Mouse (Mus musculus) heart, embryonic 16.5 days (tissue): ENCODE data around the gene Gpr45. TPM values are rescaled to one million over a fixed set of nuclear protein-coding genes. Genes with fewer than 3 reads are reported as not detected.
"Not testable (repeated sequence)": the region's sequence is repeated elsewhere in the genome, so short reads cannot be mapped to it uniquely, and the experiment has no call there.

Experiments used
- ATAC-seq: fragments of 200-750 bp; cut with Nextera tagmentation; replicated peaks from 2 replicates; pipeline ENCODE4 v1.8.0; 2017; ENCODE audit warnings: moderate number of reproducible peaks; ENCODE audit not compliant: insufficient read depth, low FRiP score; ENCODE audit errors: extremely low read depth
- H3K27ac ChIP-seq: fragments of 300-500 bp; sonication (generic); 2 replicates; pipeline ENCODE4 v1.5.1; 2014; ENCODE audit warnings: mild to moderate bottlenecking, low read length, control low read depth, moderate library complexity
- H3K27me3 ChIP-seq: fragments of 300-500 bp; sonication (generic); 2 replicates; pipeline ENCODE4 v1.6.1; 2014; ENCODE audit warnings: low read length, mixed read lengths; ENCODE audit not compliant: control insufficient read depth, insufficient read depth
- H3K36me3 ChIP-seq: fragments of 300-500 bp; sonication (generic); 2 replicates; pipeline ENCODE4 v1.6.1; 2014; ENCODE audit not compliant: control insufficient read depth, insufficient read depth
- H3K4me1 ChIP-seq: fragments of 300-500 bp; sonication (generic); 2 replicates; pipeline ENCODE4 v1.6.1; 2014; ENCODE audit warnings: low read length, mixed read lengths; ENCODE audit not compliant: control insufficient read depth, insufficient read depth
- H3K4me2 ChIP-seq: fragments of 300-500 bp; sonication (generic); 2 replicates; pipeline ENCODE4 v1.6.1; 2014; ENCODE audit warnings: low read depth, mild to moderate bottlenecking, control low read depth, low read length
- H3K4me3 ChIP-seq: fragments of 300-500 bp; sonication (generic); 2 replicates; pipeline ENCODE4 v1.5.1; 2014; ENCODE audit warnings: mild to moderate bottlenecking, control low read depth, low read length
- H3K9ac ChIP-seq: fragments of 300-500 bp; sonication (generic); 2 replicates; pipeline ENCODE4 v1.6.1; 2014; ENCODE audit warnings: low read length, control low read depth
- H3K9me3 ChIP-seq: fragments of 300-500 bp; sonication (generic); replicated peaks from 2 replicates; pipeline ENCODE4 v1.6.1; 2016; ENCODE audit warnings: low read length; ENCODE audit not compliant: control insufficient read depth
- WGBS: fragments of 180-500 bp; shearing (Covaris S2); extraction: QIAGEN DNeasy Blood & Tissue Kit; methylation state at CpG from one replicate; pipeline ENCODE4 v1.1.7; 2014; 5-methylcytosine and 5-hydroxymethylcytosine counted together
- polyA plus RNA-seq: library from polyadenylated mRNA; unstranded; fragments of >200 nt; fragmentation: Nextera tagmentation; extraction: Ambion mirVana; gene quantifications from 2 replicates; pipeline ENCODE4 v1.2.1, GENCODE M21; 2015

Gpr45 gene
- polyA plus RNA-seq, 1 experiment from 2014 or later = 1.9 TPM

GRCm38 (mm10) chr1:43015153-43015685 lies 62.5 kb downstream of the Gpr45 start:
- H3K36me3 ChIP-seq, H3K27me3 ChIP-seq, H3K4me1 ChIP-seq, H3K4me2 ChIP-seq, ATAC-seq, H3K9me3 ChIP-seq, H3K4me3 ChIP-seq, H3K9ac ChIP-seq, H3K27ac ChIP-seq: not testable (repeated sequence)
- WGBS = 82% methylated on average over 7 of the region's 7 CpGs

- H3K4me1 ChIP-seq = no peaks in the 10 kb centered on the region
- ATAC-seq = no peak
- 83% methylated on average over 7 of the region's 7 CpGs for WGBS
- no peaks in the 10 kb centered on the region for H3K27me3 ChIP-seq
- no peak overlapping the region for H3K9ac ChIP-seq
- no peaks in the 10 kb centered on the region for H3K36me3 ChIP-seq
- no peak overlapping the region for H3K4me3 ChIP-seq
- H3K4me2 ChIP-seq = no peak overlapping the region
- H3K27ac ChIP-seq = no peak overlapping the region
- no peaks in the 10 kb centered on the region for H3K9me3 ChIP-seq
Observed at GRCm38 (mm10) chr1:43036014-43036413, 83.3 kb downstream of the Gpr45 start.

GRCm38 (mm10) chr1:43042271-43042670 lies 89.6 kb downstream of the Gpr45 start:
- Histone ChIP-seq H3K9me3 (no peaks in the 10 kb centered on the region), H3K4me1 (0 out of 2 replicates have a peak, but pooled peaks cover 2% of the 10 kb centered on the region), H3K4me2 (no peak overlapping the region), H3K27ac (no peak overlapping the region), H3K36me3 (no peaks in the 10 kb centered on the region), H3K9ac (no peak overlapping the region), H3K27me3 (no peaks in the 10 kb centered on the region), H3K4me3 (no peak overlapping the region)
- whole genome bisulfite sequencing = 35% methylated on average over 6 of the region's 6 CpGs
- ATAC-seq = no peak

GRCm38 (mm10) chr1:43045204-43045982 lies 92.7 kb downstream of the Gpr45 start:
- Histone ChIP-seq H3K27me3 (no peaks in the 10 kb centered on the region), H3K36me3 (peaks cover 5% of the 10 kb centered on the region; the same call in 1 of the 2 replicates), H3K9me3 (no peaks in the 10 kb centered on the region), H3K4me3 (no peak overlapping the region), H3K4me2 (no peak overlapping the region), H3K4me1 (0 out of 2 replicates have a peak, but pooled peaks cover 2% of the 10 kb centered on the region), H3K9ac (no peak overlapping the region), H3K27ac (no peak overlapping the region)
- no peak for ATAC-seq
- WGBS = 67% methylated on average over 14 of the region's 14 CpGs

DNA sequence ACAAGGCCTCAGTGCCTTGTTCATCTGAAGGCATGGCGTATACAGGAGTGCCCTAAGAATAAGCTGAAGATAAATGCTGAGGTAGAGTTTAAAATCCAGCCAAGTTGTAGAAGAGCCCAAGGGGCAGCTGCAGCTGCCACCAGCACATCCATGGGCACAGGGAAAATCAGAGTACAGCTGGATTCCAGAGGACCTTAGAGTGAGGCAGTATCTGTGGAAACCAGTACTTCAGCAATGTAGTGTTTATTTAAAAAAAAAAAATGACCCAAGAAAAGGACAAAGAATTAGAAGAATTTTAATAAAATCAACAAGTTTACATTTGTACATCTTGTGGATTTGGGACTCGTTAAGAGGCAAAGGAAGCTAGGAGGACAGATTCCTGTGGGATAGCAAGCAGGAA lies 94.3 kb downstream of the Gpr45 start:
- Histone ChIP-seq H3K4me3 (no peak overlapping the region), H3K4me1 (0 out of 2 replicates have a peak, but pooled peaks cover 2% of the 10 kb centered on the region), H3K27me3 (no peaks in the 10 kb centered on the region), H3K9me3 (no peaks in the 10 kb centered on the region), H3K9ac (no peak overlapping the region), H3K36me3 (peaks cover 10% of the 10 kb centered on the region), H3K4me2 (no peak overlapping the region), H3K27ac (no peak overlapping the region)
- 73% methylated on average over 2 of the region's 2 CpGs for WGBS
- ATAC-seq = no peak

- no peak overlapping the region for H3K4me2 ChIP-seq
- H3K4me3 ChIP-seq = no peak overlapping the region
- H3K27ac ChIP-seq = no peak overlapping the region
- no peaks in the 10 kb centered on the region for H3K4me1 ChIP-seq
- no peak overlapping the region for H3K9ac ChIP-seq
- H3K9me3 ChIP-seq = no peaks in the 10 kb centered on the region
- WGBS = 89% methylated on average over 10 of the region's 10 CpGs
- ATAC-seq = no peak
- H3K27me3 ChIP-seq = no peaks in the 10 kb centered on the region
- peaks cover 10% of the 10 kb centered on the region for H3K36me3 ChIP-seq
Observed at GRCm38 (mm10) chr1:43047811-43048210, 95.1 kb downstream of the Gpr45 start.

- no peak overlapping the region for H3K4me3 ChIP-seq
- no peak overlapping the region for H3K4me2 ChIP-seq
- no peaks in the 10 kb centered on the region for H3K27me3 ChIP-seq
- WGBS = 93% methylated on average over 5 of the region's 5 CpGs
- H3K4me1 ChIP-seq = no peaks in the 10 kb centered on the region
- peaks cover 21% of the 10 kb centered on the region for H3K36me3 ChIP-seq
- no peak overlapping the region for H3K27ac ChIP-seq
- no peaks in the 10 kb centered on the region for H3K9me3 ChIP-seq
- H3K9ac ChIP-seq = no peak overlapping the region
- no peak for ATAC-seq
Observed at GRCm38 (mm10) chr1:43051903-43052302, 99.2 kb downstream of the Gpr45 start.

DNA sequence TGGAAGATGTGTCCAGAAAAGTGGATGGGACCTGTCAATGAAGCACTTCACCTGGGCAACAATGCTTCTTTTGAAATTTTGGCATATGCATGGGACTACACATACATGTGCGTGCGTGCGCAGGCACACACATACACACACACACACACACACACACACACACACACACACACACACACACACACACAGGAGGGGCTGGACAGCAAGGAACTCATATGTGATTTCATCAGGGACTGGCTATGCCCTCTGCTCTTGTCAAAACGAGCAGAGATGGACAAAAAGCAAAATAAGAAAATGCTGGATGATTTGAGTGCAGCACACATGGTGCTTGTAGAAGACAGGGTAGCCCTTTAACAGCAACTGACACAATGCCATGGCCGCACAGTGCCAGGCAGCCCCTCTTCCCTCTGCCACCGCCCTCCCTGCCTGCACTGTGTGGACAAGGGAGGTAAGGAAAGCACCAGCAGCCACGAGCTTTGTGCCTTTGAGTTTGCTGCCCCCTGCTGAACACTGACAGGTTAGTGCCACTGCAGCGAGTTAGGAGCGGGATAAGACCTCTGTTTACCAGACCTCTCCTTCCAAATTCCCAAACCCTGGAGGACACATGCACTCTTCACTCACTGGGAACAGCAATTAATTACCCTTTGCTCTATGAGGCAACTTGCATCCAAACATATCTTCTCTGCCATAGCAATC lies 113.1 kb downstream of the Gpr45 start:
- ATAC-seq = peak; percentile 55
- Histone ChIP-seq H3K4me1 (no peaks in the 10 kb centered on the region), H3K4me2 (no peak overlapping the region), H3K27ac (no peak overlapping the region), H3K9ac (no peak overlapping the region), H3K36me3 (peaks cover 26% of the 10 kb centered on the region), H3K9me3 (no peaks in the 10 kb centered on the region), H3K27me3 (no peaks in the 10 kb centered on the region), H3K4me3 (no peak overlapping the region)
- 55% methylated on average over 9 of the region's 9 CpGs for WGBS

GRCm38 (mm10) chr1:43066573-43066972 lies 113.9 kb downstream of the Gpr45 start:
- 83% methylated on average over 8 of the region's 8 CpGs for WGBS
- Histone ChIP-seq H3K27ac (no peak overlapping the region), H3K27me3 (no peaks in the 10 kb centered on the region), H3K4me2 (no peak overlapping the region), H3K9ac (no peak overlapping the region), H3K36me3 (peaks cover 23% of the 10 kb centered on the region), H3K4me3 (no peak overlapping the region), H3K4me1 (no peaks in the 10 kb centered on the region), H3K9me3 (no peaks in the 10 kb centered on the region)
- no peak for ATAC-seq
